Mouse (Mus musculus): Measurements from ENCODE around the gene Prdx3. TPM values are rescaled to one million over a fixed set of nuclear protein-coding genes. Genes with fewer than 3 reads are reported as not detected.

Prdx3 gene
- 183 and 200 TPM in 2 replicates for polyA plus RNA-seq (2015; fragmentation: Nextera tagmentation; extraction: Ambion mirVana)

GRCm38 (mm10) chr19:60874064-60874694 lies at the start of gene Prdx3:
TSS of gene Prdx3 (minus strand) at chr19:60874556.

GRCm38 (mm10) chr19:60889714-60890315 lies 15.5 kb upstream of the Prdx3 start, which contains the start of gene Grk5:
TSS of gene Grk5 (plus strand) at chr19:60889749.

GRCm38 (mm10) chr19:60860868-60861700 lies 13.3 kb downstream of the Prdx3 start, which contains the start of gene Sfxn4:
TSS of gene Sfxn4 (minus strand) at chr19:60861479.

Other genes with a start within 250 kb of the Prdx3 start
- 0.36 and 0.43 TPM in 2 replicates for gene Nanos1, start 118.6 kb downstream of the Prdx3 start, polyA plus RNA-seq (2015; fragmentation: Nextera tagmentation; extraction: Ambion mirVana)
- 63.5 and 67.7 TPM in 2 replicates for gene Eif3a, start 83.9 kb downstream of the Prdx3 start, polyA plus RNA-seq (2015; fragmentation: Nextera tagmentation; extraction: Ambion mirVana)
- gene Fam45a, start 63.0 kb downstream of the Prdx3 start, polyA plus RNA-seq (2015; fragmentation: Nextera tagmentation; extraction: Ambion mirVana), result 17.5 and 20.5 TPM in 2 replicates
- gene Sfxn4, start 13.1 kb downstream of the Prdx3 start, polyA plus RNA-seq (2015; fragmentation: Nextera tagmentation; extraction: Ambion mirVana), result 4.4 and 5.3 TPM in 2 replicates
- gene Grk5, start 15.2 kb upstream of the Prdx3 start, polyA plus RNA-seq (2015; fragmentation: Nextera tagmentation; extraction: Ambion mirVana), result 1.4 and 1.6 TPM in 2 replicates

Measured in skeletal muscle tissue, postnatal 0 days (tissue).